Mouse (Mus musculus): ENCODE measurements around the gene Pop4.

- TF ChIP-seq CTCF (IDR thresholded peaks at IDR 0.05; ENCODE audit: low read depth) (no peak), EP300 (optimal IDR thresholded peaks at IDR 0.05) (no peak)
These were observed 56.6 kb downstream of the Pop4 start for GRCm38 (mm10) chr7:38214473-38215214.

All from stomach, postnatal 0 days (tissue).